Mouse (Mus musculus) heart, embryonic 10.5 days (tissue): ENCODE measurements at regions not wholly inside any gene's neighbourhood (a gene's known extent, or its start where the extent isn't known, plus 50 kb on each side); places are given as distances from the start of the nearest gene placed in this dataset.
A peak's percentile ranks its signal among the peaks of the same experiment; 100 is the strongest.

Experiments
- DNase-seq: peaks from one replicate; pipeline ENCODE4 v3.0.0-alpha.2; 2017; ENCODE audit warnings: low spot score
- H3K27ac ChIP-seq: fragments of 300-500 bp; sonication (generic); 2 replicates; pipeline ENCODE4 v1.5.1; 2016; ENCODE audit warnings: mild to moderate bottlenecking
- H3K27me3 ChIP-seq: fragments of 300-500 bp; sonication (generic); 2 replicates; pipeline ENCODE4 v1.6.1; 2016; ENCODE audit warnings: mild to moderate bottlenecking; ENCODE audit not compliant: poor library complexity, insufficient read depth, severe bottlenecking
- H3K36me3 ChIP-seq: fragments of 300-500 bp; sonication (generic); 2 replicates; pipeline ENCODE4 v1.6.1; 2016; ENCODE audit warnings: mild to moderate bottlenecking, moderate library complexity
- H3K4me1 ChIP-seq: fragments of 300-500 bp; sonication (generic); 2 replicates; pipeline ENCODE4 v1.6.1; 2016; ENCODE audit warnings: mild to moderate bottlenecking
- H3K4me3 ChIP-seq: fragments of 300-500 bp; sonication (generic); 2 replicates; pipeline ENCODE4 v1.5.1; 2016; ENCODE audit warnings: mild to moderate bottlenecking, moderate library complexity
- H3K9me3 ChIP-seq: fragments of 300-500 bp; sonication (generic); 2 replicates; pipeline ENCODE4 v1.6.1; 2016; ENCODE audit warnings: mild to moderate bottlenecking, moderate library complexity
- WGBS: fragments of 180-500 bp; shearing (Covaris S2); methylation state at CpG from one replicate; pipeline ENCODE4 v1.1.7; 2016; 5-methylcytosine and 5-hydroxymethylcytosine counted together

DNA sequence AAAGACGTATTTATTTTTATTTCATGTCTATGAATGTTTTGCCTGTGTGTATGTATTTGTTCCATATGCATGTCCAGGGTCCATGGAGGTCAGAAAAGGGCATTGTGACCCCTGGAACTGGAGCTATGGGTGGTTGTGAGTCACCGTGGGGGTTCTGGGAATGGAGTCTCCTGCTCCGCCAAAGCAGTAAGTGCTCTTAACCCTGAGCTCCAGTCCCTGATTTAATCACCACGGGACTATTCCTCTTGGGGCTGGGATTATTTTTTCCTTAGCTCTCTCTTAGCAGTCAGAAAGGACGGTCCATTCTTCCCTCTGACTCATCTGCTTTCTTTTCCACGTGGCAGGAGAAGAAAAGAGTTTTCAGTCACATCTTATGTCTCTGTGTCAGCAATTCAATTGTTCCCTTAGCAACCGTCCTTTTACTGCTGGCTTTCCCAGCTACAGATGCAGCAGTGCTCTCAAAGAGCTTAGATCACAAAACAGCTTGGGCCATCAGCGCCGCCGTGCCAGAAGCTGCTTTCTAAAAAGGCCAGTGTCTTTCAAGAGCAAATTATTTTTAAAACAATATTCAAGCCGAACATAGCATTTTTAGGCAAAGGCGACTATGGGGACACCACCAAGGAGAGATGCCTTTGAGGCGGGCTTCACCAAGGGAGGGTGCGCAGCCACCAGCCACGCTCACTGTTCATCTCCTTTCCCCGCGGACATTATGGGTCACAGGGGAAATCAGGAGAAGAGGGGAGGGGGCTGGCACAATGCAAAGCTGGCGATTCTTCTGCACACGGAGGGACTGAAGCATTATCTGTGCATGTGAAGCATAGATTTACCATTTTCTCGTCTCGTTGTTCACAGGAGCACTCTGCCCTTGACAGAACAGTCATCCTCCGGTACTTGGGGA is 110.8 kb downstream of the Map3k7 start:
- peaks cover 17% of the 10 kb centered on the region for H3K4me1 ChIP-seq
- DNase-seq, result no peak
- 20% methylated on average over 22 of the region's 22 CpGs for whole genome bisulfite sequencing
- no peaks in the 10 kb centered on the region for H3K27me3 ChIP-seq
- H3K27ac ChIP-seq, result peak overlapping the region; percentile 64
- no peaks in the 10 kb centered on the region for H3K36me3 ChIP-seq
- H3K4me3 ChIP-seq, result peak overlapping the region; percentile 45
- H3K9me3 ChIP-seq, result peaks cover 3% of the 10 kb centered on the region; the same call in 1 of the 2 replicates

DNA sequence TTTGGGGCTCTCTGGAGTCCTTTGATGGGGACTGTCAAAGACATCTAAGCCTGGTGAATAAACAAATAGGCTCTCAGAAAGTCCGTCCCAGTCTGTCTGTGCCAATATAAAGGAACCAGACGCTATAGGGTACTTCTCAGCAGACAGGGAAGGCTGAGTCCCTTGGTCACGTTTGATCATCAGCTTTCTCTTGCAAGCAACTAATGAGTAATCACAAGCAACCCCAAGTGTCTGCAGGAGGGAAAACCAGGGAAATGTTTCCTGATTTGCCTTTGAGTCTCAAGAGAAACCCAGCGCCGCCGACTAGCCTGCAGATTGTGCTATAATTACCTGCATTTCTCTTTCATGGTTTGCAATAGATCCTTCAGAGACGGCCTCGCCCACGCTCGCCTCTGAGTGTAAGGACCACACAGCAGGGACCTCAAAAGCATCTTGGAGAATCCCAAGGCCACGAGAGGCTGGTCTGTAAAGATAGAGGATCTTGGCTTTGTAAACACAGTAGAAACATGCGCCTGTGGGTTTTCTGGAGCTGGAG is 112.6 kb downstream of the Map3k7 start:
- Histone ChIP-seq H3K27ac (no peak overlapping the region), H3K4me1 (peaks cover 17% of the 10 kb centered on the region), H3K9me3 (no peaks in the 10 kb centered on the region), H3K4me3 (no peak overlapping the region), H3K36me3 (no peaks in the 10 kb centered on the region), H3K27me3 (no peaks in the 10 kb centered on the region)
- DNase-seq, result no peak
- WGBS, result 77% methylated on average over 12 of the region's 12 CpGs

DNA sequence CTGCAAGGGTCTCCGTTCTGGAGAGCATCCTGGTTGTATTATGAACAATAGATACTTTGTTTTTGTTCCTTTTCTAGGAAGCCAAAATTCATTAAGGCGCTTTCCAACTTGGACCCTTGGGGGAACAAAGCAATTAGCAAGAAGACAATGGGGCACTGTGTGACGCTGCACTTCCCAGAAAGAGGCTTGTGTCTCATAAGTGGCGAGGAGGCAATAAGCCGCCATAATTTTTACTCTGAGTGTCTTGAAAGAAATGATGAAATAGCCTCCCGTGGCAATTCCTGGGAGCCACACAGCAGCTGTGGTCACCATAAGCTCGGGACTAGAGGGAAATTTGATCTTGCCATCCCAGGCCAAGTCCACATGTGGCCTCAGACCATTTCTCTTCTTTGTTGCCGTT is 119.6 kb downstream of the Map3k7 start:
- Histone ChIP-seq H3K36me3 (no peaks in the 10 kb centered on the region), H3K9me3 (no peaks in the 10 kb centered on the region), H3K4me1 (no peaks in the 10 kb centered on the region), H3K4me3 (no peak overlapping the region), H3K27me3 (no peaks in the 10 kb centered on the region), H3K27ac (no peak overlapping the region)
- WGBS, result 70% methylated on average over 8 of the region's 8 CpGs
- DNase-seq, result no peak

DNA sequence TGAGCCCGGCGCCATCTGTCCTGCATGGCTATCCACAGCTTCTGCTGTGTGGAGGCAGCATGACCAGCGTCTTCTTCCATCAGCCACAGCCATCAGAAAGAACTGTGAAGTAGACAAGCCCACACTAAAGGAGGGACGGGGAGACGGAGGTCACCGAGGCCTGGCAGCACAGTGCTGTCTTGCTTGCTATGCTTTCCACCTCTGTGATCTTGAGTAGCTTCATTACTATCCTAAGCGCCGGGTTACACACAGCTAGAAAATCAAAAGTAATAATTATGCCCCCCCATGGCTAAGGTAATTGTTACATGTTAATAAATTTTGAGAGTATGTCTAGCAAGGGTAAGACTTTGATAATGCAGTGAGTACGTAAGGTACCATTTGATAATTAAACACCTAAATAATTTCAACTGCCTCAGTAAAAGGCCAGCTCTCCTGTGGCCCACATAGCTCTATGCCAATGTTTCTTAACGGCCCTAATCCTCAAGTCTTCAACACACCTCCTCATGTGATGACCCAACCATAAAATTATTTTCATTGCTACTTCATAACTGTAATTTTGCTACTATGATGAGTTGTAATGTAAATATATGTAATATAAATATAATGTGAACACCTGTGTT is 120.5 kb downstream of the Map3k7 start:
- H3K9me3 ChIP-seq, result no peaks in the 10 kb centered on the region
- H3K27ac ChIP-seq, result no peak overlapping the region
- no peaks in the 10 kb centered on the region for H3K36me3 ChIP-seq
- H3K4me1 ChIP-seq, result no peaks in the 10 kb centered on the region
- H3K4me3 ChIP-seq, result no peak overlapping the region
- no peaks in the 10 kb centered on the region for H3K27me3 ChIP-seq
- WGBS, result 86% methylated on average over 10 of the region's 10 CpGs
- DNase-seq, result no peak

DNA sequence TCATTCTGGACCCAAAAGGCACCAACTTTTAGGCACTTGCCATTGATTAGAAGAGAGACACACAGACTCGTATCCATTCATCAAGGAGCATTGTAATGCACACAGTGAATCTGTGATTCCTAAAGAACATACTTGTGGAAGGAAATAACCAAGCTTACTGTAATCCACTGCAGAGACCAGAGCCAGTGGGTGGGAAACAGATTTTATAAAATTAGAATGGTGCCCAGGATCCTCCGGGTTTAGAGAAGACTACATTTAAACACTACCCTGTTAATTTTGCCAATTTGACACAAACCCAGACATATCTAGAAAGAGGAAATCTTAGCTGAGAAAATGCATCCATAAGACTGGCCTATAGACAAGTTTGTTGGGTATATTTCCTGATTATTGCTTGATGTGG is 121.1 kb downstream of the Map3k7 start:
- DNase-seq, result no peak
- Histone ChIP-seq H3K4me3 (no peak overlapping the region), H3K36me3 (no peaks in the 10 kb centered on the region), H3K27me3 (no peaks in the 10 kb centered on the region), H3K4me1 (no peaks in the 10 kb centered on the region), H3K27ac (no peak overlapping the region), H3K9me3 (no peaks in the 10 kb centered on the region)
- 89% methylated on average over 2 of the region's 2 CpGs for WGBS

DNA sequence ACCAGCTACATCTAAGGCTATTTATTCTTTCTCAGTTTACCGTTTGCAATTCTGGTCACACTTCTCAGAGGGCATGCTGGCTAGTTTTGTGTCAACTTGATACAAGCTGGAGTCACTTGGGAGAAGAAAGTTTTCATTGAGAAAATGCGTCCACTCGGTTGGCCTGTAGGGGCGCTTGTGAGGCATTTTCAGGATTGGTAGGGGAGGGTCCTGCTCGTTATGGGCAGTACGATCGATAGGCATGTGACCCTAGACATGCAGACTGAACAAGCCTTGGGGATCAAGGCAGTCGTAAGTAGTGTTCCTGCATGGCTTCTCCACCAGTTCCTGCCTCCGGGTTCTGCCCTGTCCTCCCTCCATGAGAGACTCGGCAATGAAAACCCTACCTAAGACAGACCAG is 127.2 kb downstream of the Map3k7 start:
- DNase-seq, result no peak
- WGBS, result 78% methylated on average over 10 of the region's 10 CpGs
- Histone ChIP-seq H3K27ac (no peak overlapping the region), H3K4me3 (no peak overlapping the region), H3K9me3 (no peaks in the 10 kb centered on the region), H3K36me3 (no peaks in the 10 kb centered on the region), H3K27me3 (no peaks in the 10 kb centered on the region), H3K4me1 (no peaks in the 10 kb centered on the region)

DNA sequence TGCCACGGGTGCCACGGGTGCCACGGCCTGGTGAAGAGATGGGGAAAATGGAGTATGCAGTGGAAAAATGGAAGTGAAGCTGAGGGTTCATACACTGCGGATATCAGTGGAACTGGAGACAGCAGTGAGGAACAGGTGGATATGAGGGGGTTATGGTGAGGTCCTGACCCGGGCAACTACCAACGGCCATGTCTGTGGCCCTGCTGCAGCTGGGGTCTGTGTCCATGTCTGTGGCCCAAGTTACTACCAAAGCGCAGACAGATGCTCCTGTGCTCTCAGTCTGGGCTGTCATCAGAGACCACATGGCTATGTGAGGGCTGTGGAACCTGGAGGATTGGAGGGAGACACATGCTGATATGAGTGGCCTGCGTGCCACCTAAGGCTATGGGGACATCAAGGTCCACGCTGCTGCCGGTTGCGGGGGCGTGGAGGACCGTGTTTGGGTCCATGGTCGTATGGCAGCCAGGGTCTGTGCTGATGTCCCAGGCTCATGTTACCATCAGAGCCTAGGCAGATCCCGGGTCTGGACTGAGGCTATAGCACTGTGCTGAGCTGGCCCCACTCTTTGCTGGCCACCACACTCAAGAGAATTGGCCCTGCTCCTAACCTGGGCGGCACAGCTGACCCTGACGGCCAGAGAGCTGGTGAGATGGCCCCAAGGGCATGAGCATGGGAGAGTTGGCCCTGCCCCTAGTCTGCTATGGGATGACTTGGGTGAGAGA is 128.6 kb downstream of the Map3k7 start:
- Histone ChIP-seq H3K4me1 (no peaks in the 10 kb centered on the region), H3K4me3 (no peak overlapping the region), H3K9me3 (no peaks in the 10 kb centered on the region), H3K36me3 (no peaks in the 10 kb centered on the region), H3K27ac (no peak overlapping the region), H3K27me3 (no peaks in the 10 kb centered on the region)
- no peak for DNase-seq
- 90% methylated on average over 17 of the region's 17 CpGs for WGBS

DNA sequence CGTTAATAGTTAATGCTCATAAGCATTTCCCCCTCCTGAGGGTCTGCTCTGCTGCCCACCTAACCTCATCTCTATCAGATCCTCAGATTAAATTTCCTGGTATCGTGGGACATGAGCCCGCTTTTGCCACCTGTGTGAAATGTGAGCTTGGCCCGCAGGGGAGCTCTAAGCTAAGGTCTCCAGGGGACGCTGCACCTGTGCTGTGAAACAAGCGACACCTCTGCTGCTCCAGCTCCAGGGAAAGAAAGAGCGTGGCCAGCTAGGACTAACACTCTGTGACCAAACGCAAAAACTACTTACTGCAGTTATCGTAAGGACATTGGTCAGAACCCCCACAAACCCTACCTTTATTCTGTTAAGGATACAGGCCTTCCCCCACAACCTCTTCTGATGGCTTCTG is 134.3 kb downstream of the Map3k7 start:
- Histone ChIP-seq H3K36me3 (no peaks in the 10 kb centered on the region), H3K4me1 (peaks cover 15% of the 10 kb centered on the region; the same call in 1 of the 2 replicates), H3K27me3 (no peaks in the 10 kb centered on the region), H3K27ac (no peak overlapping the region), H3K4me3 (no peak overlapping the region), H3K9me3 (no peaks in the 10 kb centered on the region)
- DNase-seq, result no peak
- 55% methylated on average over 9 of the region's 9 CpGs for WGBS

DNA sequence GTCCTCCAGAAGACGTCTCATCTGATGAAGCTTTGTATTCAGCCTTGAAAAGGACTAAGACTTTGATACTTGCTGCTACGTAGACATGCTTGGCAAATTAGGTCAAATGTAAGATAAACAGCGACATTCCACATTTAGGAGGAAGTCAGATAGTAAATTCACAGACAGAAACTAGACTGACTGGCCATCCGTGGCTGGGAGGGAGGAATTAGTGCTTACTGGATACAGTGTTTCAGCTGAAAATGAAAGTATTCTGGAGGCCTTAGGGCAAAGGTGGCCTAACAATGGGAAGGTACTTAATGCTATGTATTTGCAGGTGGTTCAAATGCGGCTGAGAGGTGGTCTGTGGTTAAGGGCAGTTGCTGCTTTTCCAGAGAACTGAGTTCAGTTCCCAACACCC is 137.1 kb downstream of the Map3k7 start:
- Histone ChIP-seq H3K27ac (no peak overlapping the region), H3K27me3 (no peaks in the 10 kb centered on the region), H3K9me3 (no peaks in the 10 kb centered on the region), H3K36me3 (no peaks in the 10 kb centered on the region), H3K4me1 (peaks cover 15% of the 10 kb centered on the region; the same call in 1 of the 2 replicates), H3K4me3 (no peak overlapping the region)
- no peak for DNase-seq
- 53% methylated on average over 5 of the region's 5 CpGs for WGBS

DNA sequence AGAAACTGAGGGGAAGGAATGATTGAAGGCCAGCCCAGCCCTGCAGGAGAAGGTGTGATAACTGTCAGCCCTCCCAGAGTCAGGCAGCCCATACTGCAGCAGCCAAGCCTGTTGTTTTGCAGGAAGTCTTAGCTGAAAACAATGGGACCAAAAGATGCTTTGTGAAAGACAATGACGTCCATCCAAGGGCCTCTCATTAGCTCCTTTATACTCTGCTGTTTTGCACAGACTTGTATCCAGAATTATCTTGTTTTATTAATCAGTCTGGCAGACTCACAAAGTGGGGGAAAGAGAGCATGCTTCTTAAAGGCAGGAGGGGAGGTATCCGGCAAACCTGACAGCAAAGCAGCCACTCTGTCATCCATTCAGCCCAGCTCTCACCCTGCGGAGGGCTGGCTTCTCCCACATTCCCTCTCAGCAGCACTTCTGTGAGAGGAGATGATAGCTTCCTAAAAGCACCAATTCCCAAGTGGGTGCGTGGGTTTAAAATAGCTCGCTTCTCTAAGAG is 131.9 kb upstream of the Bach2 start:
- 6% methylated on average over 5 of the region's 5 CpGs for WGBS
- Histone ChIP-seq H3K4me3 (peak overlapping the region; percentile 27; the same call in 1 of the 2 replicates), H3K36me3 (no peaks in the 10 kb centered on the region), H3K27ac (peak overlapping the region; percentile 45; the same call in 1 of the 2 replicates), H3K27me3 (no peaks in the 10 kb centered on the region), H3K9me3 (no peaks in the 10 kb centered on the region), H3K4me1 (peaks cover 18% of the 10 kb centered on the region)
- DNase-seq, result no peak

DNA sequence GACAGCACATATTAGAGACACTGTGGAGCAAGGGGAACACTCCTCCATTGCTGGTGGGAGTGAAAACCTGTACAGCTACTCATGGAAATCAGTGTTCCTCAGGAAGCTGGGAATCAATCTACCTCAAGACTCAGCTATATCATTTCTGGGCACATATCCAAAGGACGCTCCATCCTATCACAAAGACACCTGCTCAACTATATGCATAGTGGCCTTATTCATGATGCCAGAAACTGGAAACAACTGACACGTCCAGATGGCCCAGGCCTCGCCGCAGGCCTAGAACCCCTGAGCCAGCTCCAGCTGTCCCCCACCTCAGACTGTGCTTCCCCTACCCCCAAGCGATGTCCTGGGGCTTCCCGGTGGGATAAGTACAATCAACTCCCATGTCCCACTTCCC is 116.3 kb upstream of the Bach2 start:
- no peak for DNase-seq
- 93% methylated on average over 6 of the region's 6 CpGs for WGBS
- no peaks in the 10 kb centered on the region for H3K27me3 ChIP-seq
- no peaks in the 10 kb centered on the region for H3K4me1 ChIP-seq
- no peaks in the 10 kb centered on the region for H3K9me3 ChIP-seq
- H3K36me3 ChIP-seq, result no peaks in the 10 kb centered on the region
- no peak overlapping the region for H3K4me3 ChIP-seq
- no peak overlapping the region for H3K27ac ChIP-seq

DNA sequence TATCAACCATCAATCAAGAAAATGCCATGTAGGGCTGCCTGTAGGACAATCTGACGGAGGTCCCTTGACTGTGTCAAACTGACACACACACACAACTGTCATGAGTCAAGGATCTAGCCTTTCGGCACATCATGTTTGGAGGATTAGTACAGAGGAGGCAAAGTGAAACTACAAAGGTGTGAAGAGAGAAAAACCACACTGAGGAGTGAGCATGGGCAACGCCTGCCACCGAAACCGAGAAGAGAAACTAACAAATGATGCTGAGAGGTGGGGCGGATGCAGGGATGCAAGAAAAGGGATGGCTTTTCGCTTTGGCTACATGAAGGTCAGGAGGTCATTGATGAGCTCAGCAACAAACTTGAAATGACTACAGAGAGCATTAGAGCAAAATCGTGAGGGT is 111.8 kb upstream of the Bach2 start:
- Histone ChIP-seq H3K36me3 (no peaks in the 10 kb centered on the region), H3K9me3 (no peaks in the 10 kb centered on the region), H3K27me3 (no peaks in the 10 kb centered on the region), H3K4me1 (no peaks in the 10 kb centered on the region), H3K4me3 (no peak overlapping the region), H3K27ac (no peak overlapping the region)
- DNase-seq, result no peak
- 69% methylated on average over 8 of the region's 8 CpGs for WGBS

DNA sequence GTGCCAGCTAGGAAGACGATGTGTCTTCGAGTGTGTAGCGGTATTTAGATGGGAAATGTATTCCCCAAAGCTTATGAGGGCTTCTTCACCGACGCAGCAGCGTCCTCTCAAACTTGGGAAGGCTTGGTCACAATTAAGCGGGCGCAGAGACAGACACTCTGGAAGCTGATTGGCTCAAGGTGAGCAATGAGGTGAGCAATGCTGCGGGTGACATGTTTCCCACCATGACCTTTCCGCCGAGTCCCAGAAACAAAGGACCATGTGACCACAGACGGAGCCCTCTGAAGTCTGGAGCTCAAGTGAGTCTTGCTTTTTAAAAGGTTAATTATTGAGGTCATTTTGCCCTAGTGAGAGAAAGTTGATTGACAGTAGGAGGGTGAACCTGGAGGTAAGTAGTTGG is 108.0 kb upstream of the Bach2 start:
- Histone ChIP-seq H3K9me3 (no peaks in the 10 kb centered on the region), H3K4me3 (no peak overlapping the region), H3K27ac (no peak overlapping the region; the same call in 1 of the 2 replicates), H3K36me3 (no peaks in the 10 kb centered on the region), H3K27me3 (no peaks in the 10 kb centered on the region), H3K4me1 (no peaks in the 10 kb centered on the region)
- no peak for DNase-seq
- WGBS, result 75% methylated on average over 12 of the region's 12 CpGs
